7 mouse cellular contexts compared by ENCODE assay signal in genomic region chr12:117327086-117327485, GRCm38 (mm10).
DNase-seq lines count a peak whose midpoint lies in the region; ATAC-seq and TF ChIP-seq lines count a peak whose summit lies in the region.
"Not testable (repeated sequence)": the region's sequence is repeated elsewhere in the genome, so short reads cannot be mapped to it uniquely, and the experiment has no call there.

No protein-coding gene starts in this region.

- 47% methylated on average over 5 of the region's 5 CpGs for WGBS in forebrain, embryonic 13.5 days
- WGBS in heart, adult 2 months = 51% methylated on average over 5 of the region's 5 CpGs
- 48% methylated on average over 5 of the region's 5 CpGs for WGBS in hindbrain, embryonic 14.5 days
- 60% methylated on average over 5 of the region's 5 CpGs for WGBS in kidney, postnatal 0 days
- WGBS in midbrain, embryonic 16.5 days = 35% methylated on average over 5 of the region's 5 CpGs
- WGBS in stomach, embryonic 14.5 days = 64% methylated on average over 5 of the region's 5 CpGs

- not testable (repeated sequence) for H3K9ac ChIP-seq in forebrain, embryonic 13.5 days; heart, adult 2 months (ENCODE audit: low read depth, low read length); hindbrain, embryonic 14.5 days; kidney, postnatal 0 days (ENCODE audit: low read depth, low read length); midbrain, embryonic 16.5 days (ENCODE audit: low read depth, low read length); stomach, embryonic 14.5 days (replicated peaks; ENCODE audit: low read depth, low read length)

- not testable (repeated sequence) for H3K79me2 ChIP-seq in heart, adult 2 months (replicated peaks; ENCODE audit: control insufficient read depth, insufficient read depth, low read length)

- H3K4me3 ChIP-seq in forebrain, embryonic 13.5 days; heart, adult 2 months; hindbrain, embryonic 14.5 days (replicated peaks; ENCODE audit: low read length); kidney, postnatal 0 days (replicated peaks; ENCODE audit: low read depth, low read length); midbrain, embryonic 16.5 days (ENCODE audit: low read depth, low read length); stomach, embryonic 14.5 days (ENCODE audit: low read depth, low read length): not testable (repeated sequence)

- not testable (repeated sequence) for H3K9me3 ChIP-seq in forebrain, embryonic 13.5 days (replicated peaks); hindbrain, embryonic 14.5 days (ENCODE audit: control insufficient read depth, low read length); kidney, postnatal 0 days (replicated peaks; ENCODE audit: low read length); midbrain, embryonic 16.5 days (replicated peaks; ENCODE audit: control insufficient read depth, low read length, poor library complexity, severe bottlenecking); stomach, embryonic 14.5 days (ENCODE audit: control insufficient read depth, low read depth, low read length)

- TF ChIP-seq EP300 in heart, adult 2 months (IDR thresholded peaks at IDR 0.05; ENCODE audit: insufficient read depth, low read depth, low read length) = not testable (repeated sequence)

- not testable (repeated sequence) for H3K27ac ChIP-seq in forebrain, embryonic 13.5 days; heart, adult 2 months; hindbrain, embryonic 14.5 days; kidney, postnatal 0 days; midbrain, embryonic 16.5 days (ENCODE audit: low read length); stomach, embryonic 14.5 days (ENCODE audit: low read length)

- TF ChIP-seq CTCF in heart, adult 2 months (IDR thresholded peaks at IDR 0.05) = peak; percentile 47
- peak; percentile 51 for TF ChIP-seq CTCF in kidney, postnatal 0 days (IDR thresholded peaks at IDR 0.05; ENCODE audit: low read depth)

- not testable (repeated sequence) for TF ChIP-seq POLR2A in heart, adult 2 months (IDR thresholded peaks at IDR 0.05; ENCODE audit: insufficient read depth, low read depth, low read length)

- H3K4me2 ChIP-seq in forebrain, embryonic 13.5 days; hindbrain, embryonic 14.5 days (replicated peaks); kidney, postnatal 0 days (ENCODE audit: low read length); midbrain, embryonic 16.5 days (ENCODE audit: low read length); stomach, embryonic 14.5 days (replicated peaks; ENCODE audit: low read depth, low read length): not testable (repeated sequence)

- H3K4me1 ChIP-seq in forebrain, embryonic 13.5 days; heart, adult 2 months (ENCODE audit: control insufficient read depth, insufficient read depth, low read length); hindbrain, embryonic 14.5 days (replicated peaks; ENCODE audit: control insufficient read depth, insufficient read depth, low read length); kidney, postnatal 0 days (replicated peaks; ENCODE audit: insufficient read depth, low read length); midbrain, embryonic 16.5 days (ENCODE audit: control insufficient read depth, insufficient read depth, low read length); stomach, embryonic 14.5 days (ENCODE audit: control insufficient read depth, insufficient read depth, low read length): not testable (repeated sequence)

- intact Hi-C loops in heart, adult 2 months (cut with DNase I) = loop anchor here (10.0 kb wide), 1 partner anchor 702 kb away; no protein-coding TSS in a partner anchor

- peak; percentile 76; the same call in 1 of the 2 replicates for ATAC-seq in forebrain, embryonic 13.5 days
- peak; percentile 70; the same call in 1 of the 2 replicates for ATAC-seq in hindbrain, embryonic 14.5 days (ENCODE audit: low FRiP score)
- not testable (repeated sequence) for ATAC-seq in kidney, postnatal 0 days (replicated peaks; ENCODE audit: low FRiP score, low read depth)
- ATAC-seq in megakaryocyte-erythroid progenitor cell, adult 5-6 weeks (replicated peaks; ENCODE audit: low FRiP score, low TSS enrichment, poor library complexity, severe bottlenecking) = 0 out of 2 replicates have a peak, but pooled peaks have one; percentile 65
- peak; percentile 80 for ATAC-seq in midbrain, embryonic 16.5 days
- peak; percentile 46; the same call in 1 of the 2 replicates for ATAC-seq in stomach, embryonic 14.5 days (ENCODE audit: insufficient number of reproducible peaks, insufficient read depth, low FRiP score, low read depth)

- H3K36me3 ChIP-seq in forebrain, embryonic 13.5 days (ENCODE audit: poor library complexity, severe bottlenecking); heart, adult 2 months (ENCODE audit: control insufficient read depth, insufficient read depth, low read length); hindbrain, embryonic 14.5 days (replicated peaks; ENCODE audit: control insufficient read depth, insufficient read depth); kidney, postnatal 0 days (ENCODE audit: insufficient read depth, low read length); midbrain, embryonic 16.5 days (ENCODE audit: control insufficient read depth, insufficient read depth, low read length); stomach, embryonic 14.5 days (ENCODE audit: control insufficient read depth, insufficient read depth, low read length): not testable (repeated sequence)

- H3K27me3 ChIP-seq in forebrain, embryonic 13.5 days; heart, adult 2 months (ENCODE audit: control insufficient read depth, insufficient read depth, low read length); hindbrain, embryonic 14.5 days (ENCODE audit: control insufficient read depth, insufficient read depth, low read length); kidney, postnatal 0 days (ENCODE audit: insufficient read depth, low read length); midbrain, embryonic 16.5 days (ENCODE audit: control insufficient read depth, insufficient read depth, low read depth, low read length); stomach, embryonic 14.5 days (ENCODE audit: control insufficient read depth, insufficient read depth, low read length): not testable (repeated sequence)

- not testable (repeated sequence) for DNase-seq in heart, adult 2 months; hindbrain, embryonic 14.5 days (ENCODE audit: low spot score); kidney, postnatal 0 days (ENCODE audit: low spot score)
